Mouse (Mus musculus) bone marrow, adult 2 months (tissue): ENCODE measurements around the gene Olfr295. TPM values are rescaled to one million over a fixed set of nuclear protein-coding genes. Genes with fewer than 3 reads are reported as not detected.

Experiments used
- H3K27ac ChIP-seq: fragments of 200-500 bp; 2 replicates; pipeline ENCODE4 v1.5.1; 2012; ENCODE audit warnings: low read depth, mild to moderate bottlenecking, control low read depth, inconsistent platforms, low read length; ENCODE audit not compliant: control insufficient read depth, poor library complexity, insufficient read depth
- H3K4me1 ChIP-seq: fragments of 200-500 bp; 2 replicates; pipeline ENCODE4 v1.6.1; 2011; ENCODE audit warnings: low read length; ENCODE audit not compliant: control insufficient read depth, insufficient read depth
- H3K4me3 ChIP-seq: fragments of 200-500 bp; replicated peaks from 2 replicates; pipeline ENCODE3; 2011; ENCODE audit warnings: mild to moderate bottlenecking, low read depth, low read length, control low read depth; ENCODE audit not compliant: control insufficient read depth
- CTCF ChIP-seq: fragments of 200-500 bp; IDR thresholded peaks from 2 replicates; pipeline ENCODE4 v1.5.1; 2011; ENCODE audit warnings: low read length, control low read depth; ENCODE audit not compliant: control insufficient read depth, insufficient read depth
- POLR2A ChIP-seq: fragments of 200-500 bp; IDR thresholded peaks from 2 replicates; pipeline ENCODE4 v1.6.1; 2011; ENCODE audit warnings: low read depth, mild to moderate bottlenecking, control low read depth, low read length, borderline replicate concordance; ENCODE audit not compliant: control insufficient read depth
- WGBS: fragments of 180-500 bp; shearing (Covaris S2); methylation state at CpG from one replicate; pipeline ENCODE4 v1.1.7; 2018; 5-methylcytosine and 5-hydroxymethylcytosine counted together
- polyA plus RNA-seq: library from polyadenylated mRNA; stranded (reverse); fragments of >200 nt; gene quantifications from 2 replicates; pipeline ENCODE4 v1.2.4, GENCODE M21; 2011; ENCODE audit warnings: low replicate concordance; ENCODE audit not compliant: missing spikeins, insufficient read depth, insufficient read length

Gene Olfr295
- polyA plus RNA-seq, result 0.27 and 1.1 TPM in 2 replicates

DNA sequence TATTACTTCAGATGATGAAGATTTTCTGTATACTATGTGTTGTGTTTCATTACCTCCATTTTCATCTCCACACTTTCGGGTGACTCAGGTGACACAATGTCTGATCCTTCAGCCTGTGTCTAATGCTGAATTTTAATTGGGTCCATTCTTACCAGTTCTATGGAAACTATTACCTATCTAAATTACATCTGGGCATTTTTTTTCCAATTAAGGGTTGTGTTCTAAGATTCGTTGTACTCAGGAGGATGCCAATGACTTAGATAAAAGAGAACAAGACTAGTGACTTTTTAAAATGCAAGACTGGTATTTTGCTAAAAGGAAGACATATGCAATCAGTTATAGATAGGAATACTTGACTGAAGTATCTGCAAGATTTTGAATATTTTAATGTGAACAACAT lies at the start of gene Olfr295:
Gene Olfr295 (plus strand): TSS at position 301 of the 400 bp plus-strand sequence.
- no peak within 1 kb of the TSS for H3K4me3 ChIP-seq
- WGBS, result 72% methylated on average over 2 of the region's 2 CpGs
- no peak for TF ChIP-seq CTCF
- no peak for TF ChIP-seq POLR2A

GRCm38 (mm10) chr7:86616543-86616942 lies 32.9 kb downstream of the Olfr295 start, which contains the start of gene Olfr294:
Gene Olfr294 (minus strand): TSS chr7:86616643.
- Histone ChIP-seq H3K27ac (no peak within 1 kb of the TSS), H3K4me3 (no peak within 1 kb of the TSS), H3K4me1 (no peaks in the 10 kb centered on the region)
- 44% methylated on average over 2 of the region's 2 CpGs for WGBS
- TF ChIP-seq CTCF (no peak), POLR2A (no peak)

More for the DNA sequence above, at the start of gene Olfr295:
- no peaks in the 10 kb centered on the region for H3K4me1 ChIP-seq
- H3K27ac ChIP-seq, result no peak within 1 kb of the TSS

Other genes starting within 250 kb of the Olfr295 start
- not detected in 2 replicates for gene Olfr307, start 246.3 kb upstream of the Olfr295 start, polyA plus RNA-seq
- not detected in 2 replicates for gene Olfr305, start 216.9 kb upstream of the Olfr295 start, polyA plus RNA-seq
- gene Olfr304, start 197.2 kb upstream of the Olfr295 start, polyA plus RNA-seq, result not detected in 2 replicates
- not detected in 2 replicates for gene Olfr303, start 186.1 kb upstream of the Olfr295 start, polyA plus RNA-seq
- gene Olfr301, start 180.0 kb upstream of the Olfr295 start, polyA plus RNA-seq, result not detected in 2 replicates
- not detected in 2 replicates for gene Olfr299, start 123.9 kb upstream of the Olfr295 start, polyA plus RNA-seq
- not detected in 2 replicates for gene Olfr298, start 91.4 kb upstream of the Olfr295 start, polyA plus RNA-seq
- gene Olfr297, start 63.9 kb upstream of the Olfr295 start, polyA plus RNA-seq, result not detected in 2 replicates
- not detected in 2 replicates for gene Olfr294, start 32.8 kb downstream of the Olfr295 start, polyA plus RNA-seq
- gene Olfr293, start 65.2 kb downstream of the Olfr295 start, polyA plus RNA-seq, result not detected in 2 replicates
- not detected in 2 replicates for gene Olfr292, start 104.5 kb downstream of the Olfr295 start, polyA plus RNA-seq
- gene Folh1, start 192.1 kb downstream of the Olfr295 start, polyA plus RNA-seq, result 0.38 TPM in 1 of 2 replicates, not detected in the other
- gene Vmn2r77, start 211.2 kb downstream of the Olfr295 start, polyA plus RNA-seq, result not detected in 2 replicates